Mouse (Mus musculus) ES-Bruce4 (cell line): ENCODE data around the gene Crls1. TPM values are rescaled to one million over a fixed set of nuclear protein-coding genes. Genes with fewer than 3 reads are reported as not detected.

Experiments
- H3K27ac ChIP-seq: 2 replicates; pipeline ENCODE4 v1.5.1; 2012; ENCODE audit warnings: low read length, inconsistent platforms; ENCODE audit not compliant: insufficient read depth
- H3K27me3 ChIP-seq: 2 replicates; pipeline ENCODE4 v1.6.1; 2012; ENCODE audit warnings: mild to moderate bottlenecking, low read length, inconsistent platforms; ENCODE audit not compliant: control insufficient read depth, poor library complexity, insufficient read depth, severe bottlenecking
- H3K36me3 ChIP-seq: 2 replicates; pipeline ENCODE4 v1.6.1; 2012; ENCODE audit warnings: inconsistent platforms, mild to moderate bottlenecking, low read length, moderate library complexity; ENCODE audit not compliant: control insufficient read depth, poor library complexity, insufficient read depth, severe bottlenecking
- H3K4me1 ChIP-seq: one replicate; pipeline ENCODE4 v1.8.1; 2011; ENCODE audit warnings: low read length; ENCODE audit not compliant: control insufficient read depth, insufficient read depth
- H3K4me3 ChIP-seq: 2 replicates; pipeline ENCODE4 v1.5.1; 2011; ENCODE audit warnings: low read depth, mild to moderate bottlenecking, low read length
- H3K9ac ChIP-seq: 2 replicates; pipeline ENCODE4 v1.6.1; 2012; ENCODE audit warnings: low read depth, mild to moderate bottlenecking, inconsistent platforms; ENCODE audit not compliant: poor library complexity, severe bottlenecking
- H3K9me3 ChIP-seq: replicated peaks from 2 replicates; pipeline ENCODE4 v1.6.1; 2012; ENCODE audit warnings: mild to moderate bottlenecking, low read length, inconsistent platforms; ENCODE audit not compliant: control insufficient read depth, poor library complexity, insufficient read depth, severe bottlenecking
- CTCF ChIP-seq: IDR thresholded peaks from one replicate; pipeline ENCODE4 v1.8.1; 2011; ENCODE audit warnings: low read depth, low read length
- EP300 ChIP-seq: IDR thresholded peaks from 2 replicates; pipeline ENCODE4 v1.6.1; 2011; ENCODE audit warnings: low read depth, low read length; ENCODE audit not compliant: insufficient read depth
- POLR2A ChIP-seq: IDR thresholded peaks from one replicate; pipeline ENCODE4 v1.8.1; 2011; ENCODE audit warnings: low read length; ENCODE audit not compliant: insufficient read depth
- polyA plus RNA-seq: library from polyadenylated mRNA; stranded (reverse); fragments of >200 nt; gene quantifications from 2 replicates; pipeline ENCODE4 v1.2.4, GENCODE M21; 2011; ENCODE audit warnings: low read depth; ENCODE audit not compliant: missing spikeins, insufficient read depth, insufficient read length

Crls1 gene
- polyA plus RNA-seq, 1 experiment, result 52.5 TPM

GRCm38 (mm10) chr2:132876991-132877390 is 30.5 kb downstream of the Crls1 start:
- TF ChIP-seq CTCF (no peak), POLR2A (no peak), EP300 (no peak)
- Histone ChIP-seq H3K4me1 (no peaks in the 10 kb centered on the region), H3K27ac (no peak overlapping the region), H3K9me3 (no peaks in the 10 kb centered on the region), H3K9ac (no peak overlapping the region), H3K27me3 (no peaks in the 10 kb centered on the region), H3K4me3 (no peak overlapping the region), H3K36me3 (no peaks in the 10 kb centered on the region)

GRCm38 (mm10) chr2:132879261-132880044 is 33.0 kb downstream of the Crls1 start:
- Histone ChIP-seq H3K4me1 (no peaks in the 10 kb centered on the region), H3K27me3 (no peaks in the 10 kb centered on the region), H3K9me3 (no peaks in the 10 kb centered on the region), H3K9ac (peak overlapping the region; percentile 28), H3K36me3 (no peaks in the 10 kb centered on the region), H3K4me3 (peak overlapping the region; percentile 68), H3K27ac (no peak overlapping the region)
- TF ChIP-seq EP300, result no peak

GRCm38 (mm10) chr2:132880844-132881645 is 34.6 kb downstream of the Crls1 start, which contains the start of gene Lrrn4:
Lrrn4 (minus strand) TSS chr2:132880891.
- Histone ChIP-seq H3K9me3 (no peaks in the 10 kb centered on the region), H3K4me3 (peak within 1 kb of the TSS; percentile 68), H3K27me3 (no peaks in the 10 kb centered on the region), H3K27ac (peak within 1 kb of the TSS; percentile 72), H3K9ac (peak within 1 kb of the TSS; percentile 28), H3K4me1 (no peaks in the 10 kb centered on the region), H3K36me3 (no peaks in the 10 kb centered on the region)
- peak; percentile 67 for TF ChIP-seq EP300
- TF ChIP-seq CTCF, result no peak
- no peak for TF ChIP-seq POLR2A

- no peaks in the 10 kb centered on the region for H3K36me3 ChIP-seq
- no peaks in the 10 kb centered on the region for H3K9me3 ChIP-seq
- TF ChIP-seq POLR2A (no peak), EP300 (no peak), CTCF (no peak)
- no peak overlapping the region for H3K4me3 ChIP-seq
- H3K27ac ChIP-seq, result no peak overlapping the region
- H3K4me1 ChIP-seq, result no peaks in the 10 kb centered on the region
- no peaks in the 10 kb centered on the region for H3K27me3 ChIP-seq
- H3K9ac ChIP-seq, result no peak overlapping the region
These were observed 38.0 kb downstream of the Crls1 start for GRCm38 (mm10) chr2:132884303-132884967.

GRCm38 (mm10) chr2:132885312-132885711 is 38.8 kb downstream of the Crls1 start:
- Histone ChIP-seq H3K4me3 (no peak overlapping the region), H3K27me3 (no peaks in the 10 kb centered on the region), H3K36me3 (no peaks in the 10 kb centered on the region), H3K27ac (no peak overlapping the region), H3K4me1 (no peaks in the 10 kb centered on the region), H3K9me3 (no peaks in the 10 kb centered on the region), H3K9ac (no peak overlapping the region)
- no peak for TF ChIP-seq CTCF
- no peak for TF ChIP-seq POLR2A
- TF ChIP-seq EP300, result no peak
